Mouse (Mus musculus): ENCODE measurements around the gene Hipk4. TPM values are rescaled to one million over a fixed set of nuclear protein-coding genes. Genes with fewer than 3 reads are reported as not detected.
"Not testable (repeated sequence)": the region's sequence is repeated elsewhere in the genome, so short reads cannot be mapped to it uniquely, and the experiment has no call there.

Gene Hipk4
- total RNA-seq, 2 experiments from 2014 or later = 0.14 to 0.17 TPM

GRCm38 (mm10) chr7:27491856-27492255 is 31.2 kb upstream of the Hipk4 start:
- no peak for DNase-seq
- intact Hi-C loops (cut with DNase I) = loop anchor here (2.0 kb wide), 2 partner anchors 15 to 17 kb away; no protein-coding TSS in a partner anchor

GRCm38 (mm10) chr7:27493022-27493421 is 30.0 kb upstream of the Hipk4 start:
- DNase-seq = no peak
- intact Hi-C loops (cut with DNase I) = loop anchor here (2.0 kb wide), 1 partner anchor 14 kb away; no protein-coding TSS in a partner anchor

- DNase-seq = no peak
- intact Hi-C loops (cut with DNase I) = loop anchor here (2.0 kb wide), 1 partner anchor 13 kb away; no protein-coding TSS in a partner anchor
Observed at GRCm38 (mm10) chr7:27493450-27493849, 29.6 kb upstream of the Hipk4 start.

- intact Hi-C loops (cut with DNase I) = not testable (repeated sequence)
Observed at GRCm38 (mm10) chr7:27494659-27495367, 28.3 kb upstream of the Hipk4 start.

GRCm38 (mm10) chr7:27499036-27499435 is 24.0 kb upstream of the Hipk4 start, which contains the start of gene Prx:
Prx (plus strand) TSS chr7:27499324.
- intact Hi-C loops (cut with DNase I) = no loop called here
- DNase-seq = no peak

More at GRCm38 (mm10) chr7:27494659-27495367, 28.3 kb upstream of the Hipk4 start:
- not testable (repeated sequence) for DNase-seq

- intact Hi-C loops (cut with DNase I) = no loop called here
- peak; percentile 31 to 49 for DNase-seq
Observed at GRCm38 (mm10) chr7:27501620-27502019, 21.4 kb upstream of the Hipk4 start.

- no peak for DNase-seq
- intact Hi-C loops (cut with DNase I) = loop anchor here (2.0 to 5.0 kb wide), 2 partner anchors 14 to 170 kb away; partner anchors contain the start of gene Ltbp4
Observed at GRCm38 (mm10) chr7:27506765-27507370, 16.2 kb upstream of the Hipk4 start.

- peak; percentile 98 for DNase-seq
- intact Hi-C loops (cut with DNase I) = loop anchor here (1.0 to 5.0 kb wide), 3 partner anchors 15 to 171 kb away; partner anchors contain the start of genes Blvrb, Ltbp4 and Sptbn4
Observed at GRCm38 (mm10) chr7:27507711-27508647, 15.1 kb upstream of the Hipk4 start.

GRCm38 (mm10) chr7:27508648-27509005 is 14.4 kb upstream of the Hipk4 start:
- peak; percentile 55 to 61 for DNase-seq
- intact Hi-C loops (cut with DNase I) = loop anchor here (1.0 to 5.0 kb wide), 2 partner anchors 61 to 171 kb away; partner anchors contain the start of genes Blvrb, Ltbp4 and Sptbn4

- DNase-seq = no peak
- intact Hi-C loops (cut with DNase I) = no loop called here
Observed at GRCm38 (mm10) chr7:27510809-27511208, 12.3 kb upstream of the Hipk4 start.

GRCm38 (mm10) chr7:27514961-27515360 is 8.1 kb upstream of the Hipk4 start:
- no peak for DNase-seq
- intact Hi-C loops (cut with DNase I) = no loop called here

- DNase-seq = no peak
- intact Hi-C loops (cut with DNase I) = no loop called here
Observed at GRCm38 (mm10) chr7:27518314-27518713, 4.8 kb upstream of the Hipk4 start.

GRCm38 (mm10) chr7:27520104-27520503 is 3.0 kb upstream of the Hipk4 start:
- intact Hi-C loops (cut with DNase I) = no loop called here
- DNase-seq = no peak

- intact Hi-C loops (cut with DNase I) = no loop called here
- no peak for DNase-seq
Observed at GRCm38 (mm10) chr7:27520599-27520998, 2.5 kb upstream of the Hipk4 start.

GRCm38 (mm10) chr7:27523805-27524204 is 738 bp downstream of the Hipk4 start:
- DNase-seq = no peak
- intact Hi-C loops (cut with DNase I) = no loop called here

GRCm38 (mm10) chr7:27526039-27526827 is 3.2 kb downstream of the Hipk4 start:
- intact Hi-C loops (cut with DNase I) = loop anchor here (1.0 to 2.0 kb wide), 3 partner anchors 51 to 190 kb away; no protein-coding TSS in a partner anchor
- DNase-seq = peak; percentile 77 to 78

GRCm38 (mm10) chr7:27529070-27529469 is 6.0 kb downstream of the Hipk4 start:
- intact Hi-C loops (cut with DNase I) = no loop called here
- no peak for DNase-seq

- DNase-seq = no peak
- intact Hi-C loops (cut with DNase I) = no loop called here
Observed at GRCm38 (mm10) chr7:27530937-27531336, 7.9 kb downstream of the Hipk4 start.

- no peak for DNase-seq
Observed at GRCm38 (mm10) chr7:27531707-27532106, 8.6 kb downstream of the Hipk4 start.

More at GRCm38 (mm10) chr7:27531707-27532106, 8.6 kb downstream of the Hipk4 start:
- intact Hi-C loops (cut with DNase I) = no loop called here

Data from heart, postnatal 36 days (tissue).